Mouse (Mus musculus) intestine, embryonic 16.5 days (tissue): ENCODE measurements around the gene Lpcat1. TPM values are rescaled to one million over a fixed set of nuclear protein-coding genes. Genes with fewer than 3 reads are reported as not detected.

ENCODE experiments used
- ATAC-seq: fragments of 200-750 bp; cut with Nextera tagmentation; 2 replicates; pipeline ENCODE4 v1.8.0; 2017; ENCODE audit warnings: moderate TSS enrichment, moderate library complexity
- H3K27ac ChIP-seq: fragments of 300-500 bp; sonication (generic); 2 replicates; pipeline ENCODE4 v1.5.1; 2014; ENCODE audit warnings: mild to moderate bottlenecking, low read length
- H3K27me3 ChIP-seq: fragments of 300-500 bp; sonication (generic); replicated peaks from 2 replicates; pipeline ENCODE4 v1.6.1; 2014; ENCODE audit warnings: low read length, control low read depth, mixed read lengths; ENCODE audit not compliant: control insufficient read depth, insufficient read depth
- H3K36me3 ChIP-seq: fragments of 300-500 bp; sonication (generic); 2 replicates; pipeline ENCODE4 v1.6.1; 2014; ENCODE audit warnings: low read length, control low read depth; ENCODE audit not compliant: control insufficient read depth, insufficient read depth
- H3K4me1 ChIP-seq: fragments of 300-500 bp; sonication (generic); 2 replicates; pipeline ENCODE4 v1.6.1; 2014; ENCODE audit warnings: low read length, control low read depth, mixed read lengths; ENCODE audit not compliant: control insufficient read depth, insufficient read depth
- H3K4me2 ChIP-seq: fragments of 300-500 bp; sonication (generic); 2 replicates; pipeline ENCODE4 v1.6.1; 2014; ENCODE audit warnings: low read depth, low read length, control low read depth
- H3K4me3 ChIP-seq: fragments of 300-500 bp; sonication (generic); 2 replicates; pipeline ENCODE4 v1.5.1; 2014; ENCODE audit warnings: mild to moderate bottlenecking, low read length
- H3K9ac ChIP-seq: fragments of 300-500 bp; sonication (generic); 2 replicates; pipeline ENCODE4 v1.6.1; 2014; ENCODE audit warnings: low read depth, low read length
- H3K9me3 ChIP-seq: fragments of 300-500 bp; sonication (generic); 2 replicates; pipeline ENCODE4 v1.6.1; 2016; ENCODE audit warnings: low read length, control low read depth; ENCODE audit not compliant: control insufficient read depth
- WGBS: fragments of 180-500 bp; shearing (Covaris S2); extraction: QIAGEN DNeasy Blood & Tissue Kit; methylation state at CpG from one replicate; pipeline ENCODE4 v1.1.7; 2014; 5-methylcytosine and 5-hydroxymethylcytosine counted together
- polyA plus RNA-seq: library from polyadenylated mRNA; unstranded; fragments of >200 nt; fragmentation: Nextera tagmentation; extraction: Ambion mirVana; gene quantifications from 2 replicates; pipeline ENCODE4 v1.2.1, GENCODE M21; 2015

Gene Lpcat1
- polyA plus RNA-seq, 1 experiment from 2014 or later = 15.5 TPM

DNA sequence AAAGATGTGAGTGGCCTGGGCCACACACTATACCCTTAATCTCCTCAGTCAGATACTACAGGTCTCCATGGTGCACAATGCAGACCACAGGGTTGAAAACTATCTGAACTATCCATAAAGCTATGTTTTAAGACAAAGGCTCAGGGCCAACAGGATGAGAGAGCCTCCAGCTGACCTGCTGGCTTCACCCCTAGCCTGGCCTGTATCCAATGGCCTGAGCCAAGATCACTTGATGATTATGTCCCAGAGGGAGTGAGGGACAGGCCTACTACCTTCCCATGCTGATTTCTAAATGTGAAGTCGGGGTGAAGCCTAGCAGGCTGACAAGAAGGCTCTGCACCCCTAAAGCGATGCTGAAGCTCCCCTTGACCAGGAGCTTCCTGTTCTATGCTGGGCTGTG lies 21.9 kb upstream of the Lpcat1 start:
- Histone ChIP-seq H3K4me1 (no peaks in the 10 kb centered on the region), H3K9ac (no peak overlapping the region), H3K27ac (no peak overlapping the region), H3K36me3 (no peaks in the 10 kb centered on the region), H3K27me3 (no peaks in the 10 kb centered on the region), H3K9me3 (no peaks in the 10 kb centered on the region), H3K4me3 (no peak overlapping the region), H3K4me2 (no peak overlapping the region)
- WGBS = 73% methylated on average over 2 of the region's 2 CpGs
- no peak for ATAC-seq

DNA sequence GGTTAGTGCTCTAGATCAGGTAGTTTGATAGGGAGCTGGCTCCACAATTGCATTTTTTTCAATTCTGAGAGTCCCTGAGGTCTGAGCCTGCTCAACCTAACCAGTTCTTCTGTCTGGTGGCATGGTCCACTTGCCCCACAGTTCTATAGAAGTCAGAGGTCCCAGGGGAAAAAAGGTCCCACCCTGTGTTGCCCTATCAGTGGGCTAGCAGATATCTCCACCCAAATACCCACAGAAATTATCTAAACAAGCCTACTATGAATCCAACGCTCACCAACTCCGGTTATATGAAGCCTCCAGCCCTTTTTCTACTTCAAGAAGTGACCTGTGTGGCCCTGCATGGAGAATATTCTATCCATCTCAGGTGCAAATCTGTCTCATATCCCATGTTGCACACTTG lies 20.9 kb upstream of the Lpcat1 start:
- no peaks in the 10 kb centered on the region for H3K9me3 ChIP-seq
- H3K9ac ChIP-seq = no peak overlapping the region
- no peaks in the 10 kb centered on the region for H3K36me3 ChIP-seq
- no peaks in the 10 kb centered on the region for H3K4me1 ChIP-seq
- no peak overlapping the region for H3K4me3 ChIP-seq
- WGBS = 85% methylated on average over 2 of the region's 2 CpGs
- ATAC-seq = peak; percentile 41; the same call in 1 of the 2 replicates
- H3K4me2 ChIP-seq = no peak overlapping the region
- no peak overlapping the region for H3K27ac ChIP-seq
- H3K27me3 ChIP-seq = no peaks in the 10 kb centered on the region

DNA sequence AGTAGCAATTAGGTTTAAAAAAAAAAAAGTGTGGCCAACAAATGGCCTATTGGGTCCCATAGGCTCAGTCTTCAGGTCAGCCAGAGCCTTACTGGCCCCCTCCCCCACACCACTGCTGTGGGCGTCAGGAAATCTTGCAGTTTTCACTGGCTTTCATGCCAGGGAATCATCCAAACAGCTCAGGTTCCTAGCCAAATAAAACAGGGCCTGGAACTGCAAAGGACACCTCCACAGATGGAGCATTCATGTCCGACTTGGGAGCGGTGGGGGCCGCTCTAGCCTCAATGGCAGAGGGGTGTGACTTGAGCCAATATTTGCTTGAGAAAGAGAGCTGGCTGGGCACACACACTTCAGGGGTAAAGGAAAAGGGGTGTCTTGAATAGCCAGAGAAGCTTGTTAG lies 20.5 kb upstream of the Lpcat1 start:
- Histone ChIP-seq H3K27ac (no peak overlapping the region), H3K27me3 (no peaks in the 10 kb centered on the region), H3K9ac (no peak overlapping the region), H3K4me2 (no peak overlapping the region), H3K4me3 (no peak overlapping the region), H3K9me3 (no peaks in the 10 kb centered on the region), H3K36me3 (no peaks in the 10 kb centered on the region), H3K4me1 (no peaks in the 10 kb centered on the region)
- ATAC-seq = no peak
- WGBS = 43% methylated on average over 4 of the region's 4 CpGs

DNA sequence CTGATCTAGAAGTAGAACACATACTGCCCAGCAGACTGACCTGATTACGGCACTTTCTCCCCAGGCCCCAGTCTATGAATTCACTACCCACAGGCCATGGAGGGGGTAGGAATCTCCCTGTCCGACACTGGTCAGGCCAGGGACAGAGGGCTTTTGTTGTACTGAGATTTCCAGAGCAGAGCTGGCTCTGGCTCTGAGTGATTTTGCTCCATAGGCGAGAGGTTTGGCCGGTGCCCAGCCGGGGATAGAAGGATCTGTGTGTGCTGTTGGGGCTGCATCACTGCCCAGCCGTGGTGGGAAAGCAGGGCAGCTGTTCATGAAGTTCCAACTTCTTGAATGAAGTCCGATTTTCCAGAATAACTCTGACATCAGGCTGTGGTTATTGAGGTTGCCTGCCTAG lies 20.1 kb upstream of the Lpcat1 start:
- 0 out of 2 replicates have a peak, but pooled peaks have one; percentile 23 for ATAC-seq
- Histone ChIP-seq H3K27ac (no peak overlapping the region), H3K4me2 (no peak overlapping the region), H3K9me3 (no peaks in the 10 kb centered on the region), H3K27me3 (no peaks in the 10 kb centered on the region), H3K9ac (no peak overlapping the region), H3K36me3 (no peaks in the 10 kb centered on the region), H3K4me3 (no peak overlapping the region), H3K4me1 (no peaks in the 10 kb centered on the region)
- WGBS = 57% methylated on average over 7 of the region's 7 CpGs

DNA sequence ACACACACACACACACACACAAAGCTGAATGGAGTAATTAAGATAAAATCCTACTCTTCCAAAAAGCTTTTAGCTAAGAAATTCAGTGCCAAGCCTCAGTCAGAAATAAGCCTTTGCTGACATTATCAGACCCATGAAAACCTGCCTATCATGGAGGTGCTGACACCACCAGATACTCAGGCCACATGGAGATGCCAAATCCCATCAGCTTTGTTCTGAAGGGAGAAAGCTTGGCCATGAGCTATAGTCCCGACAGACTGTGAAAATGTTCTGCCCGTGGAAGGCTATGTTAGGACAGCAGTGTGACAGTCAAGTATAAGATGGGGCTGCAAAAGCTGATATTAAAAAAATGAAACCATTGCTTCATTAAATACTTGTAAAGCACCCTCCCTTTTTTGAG lies 19.5 kb upstream of the Lpcat1 start:
- Histone ChIP-seq H3K4me2 (no peak overlapping the region), H3K4me1 (no peaks in the 10 kb centered on the region), H3K27me3 (no peaks in the 10 kb centered on the region), H3K4me3 (no peak overlapping the region), H3K27ac (no peak overlapping the region), H3K9me3 (no peaks in the 10 kb centered on the region), H3K36me3 (no peaks in the 10 kb centered on the region), H3K9ac (no peak overlapping the region)
- no peak for ATAC-seq
- whole genome bisulfite sequencing = 72% methylated on average over 2 of the region's 2 CpGs

DNA sequence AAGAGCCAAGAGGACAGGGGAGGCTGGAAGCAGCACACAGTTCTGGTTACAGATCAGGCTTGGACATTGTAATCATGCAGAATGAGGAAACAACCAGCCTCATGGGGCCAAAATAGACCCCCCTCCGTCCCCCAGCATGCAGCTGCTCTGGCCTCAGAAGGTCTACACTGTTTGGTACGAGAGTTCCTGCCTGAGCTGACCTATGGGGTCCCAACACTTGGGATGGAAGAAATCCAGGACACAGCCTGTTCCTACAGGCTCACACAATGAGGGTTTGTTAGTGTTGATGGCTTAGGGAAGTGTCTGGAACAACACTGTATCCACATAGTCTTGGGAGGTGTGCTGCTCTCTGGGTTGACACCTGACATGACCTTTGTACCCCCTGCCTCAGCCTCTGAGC lies 18.8 kb upstream of the Lpcat1 start:
- WGBS = 61% methylated on average over 2 of the region's 2 CpGs
- Histone ChIP-seq H3K4me1 (no peaks in the 10 kb centered on the region), H3K4me3 (no peak overlapping the region), H3K27me3 (no peaks in the 10 kb centered on the region), H3K36me3 (no peaks in the 10 kb centered on the region), H3K4me2 (no peak overlapping the region), H3K9me3 (no peaks in the 10 kb centered on the region), H3K9ac (no peak overlapping the region), H3K27ac (no peak overlapping the region)
- ATAC-seq = no peak; the same call in 1 of the 2 replicates

DNA sequence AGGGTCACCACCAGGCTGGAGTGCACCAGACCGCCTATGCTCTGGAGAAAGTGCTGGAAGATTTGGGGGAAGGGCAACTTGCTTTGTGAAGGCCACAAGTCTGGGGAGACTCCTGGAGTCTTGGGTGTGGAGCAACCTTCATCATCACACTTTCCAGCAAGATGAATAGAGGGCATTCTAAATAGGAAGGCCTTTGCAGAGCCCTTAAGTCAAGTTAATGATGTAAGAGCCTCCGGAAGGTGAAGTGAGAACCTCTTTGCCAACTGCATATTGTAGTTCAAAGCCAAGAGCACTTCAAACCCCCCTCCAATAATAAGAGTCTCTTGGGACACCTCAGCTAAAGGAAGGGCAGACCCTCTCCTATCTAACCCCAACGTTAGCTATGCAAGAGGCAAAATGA lies 18.3 kb upstream of the Lpcat1 start:
- Histone ChIP-seq H3K9me3 (no peaks in the 10 kb centered on the region), H3K36me3 (no peaks in the 10 kb centered on the region), H3K4me3 (no peak overlapping the region), H3K9ac (no peak overlapping the region), H3K27me3 (no peaks in the 10 kb centered on the region), H3K4me1 (no peaks in the 10 kb centered on the region), H3K4me2 (no peak overlapping the region), H3K27ac (no peak overlapping the region)
- WGBS = 85% methylated on average over 3 of the region's 3 CpGs
- ATAC-seq = no peak

DNA sequence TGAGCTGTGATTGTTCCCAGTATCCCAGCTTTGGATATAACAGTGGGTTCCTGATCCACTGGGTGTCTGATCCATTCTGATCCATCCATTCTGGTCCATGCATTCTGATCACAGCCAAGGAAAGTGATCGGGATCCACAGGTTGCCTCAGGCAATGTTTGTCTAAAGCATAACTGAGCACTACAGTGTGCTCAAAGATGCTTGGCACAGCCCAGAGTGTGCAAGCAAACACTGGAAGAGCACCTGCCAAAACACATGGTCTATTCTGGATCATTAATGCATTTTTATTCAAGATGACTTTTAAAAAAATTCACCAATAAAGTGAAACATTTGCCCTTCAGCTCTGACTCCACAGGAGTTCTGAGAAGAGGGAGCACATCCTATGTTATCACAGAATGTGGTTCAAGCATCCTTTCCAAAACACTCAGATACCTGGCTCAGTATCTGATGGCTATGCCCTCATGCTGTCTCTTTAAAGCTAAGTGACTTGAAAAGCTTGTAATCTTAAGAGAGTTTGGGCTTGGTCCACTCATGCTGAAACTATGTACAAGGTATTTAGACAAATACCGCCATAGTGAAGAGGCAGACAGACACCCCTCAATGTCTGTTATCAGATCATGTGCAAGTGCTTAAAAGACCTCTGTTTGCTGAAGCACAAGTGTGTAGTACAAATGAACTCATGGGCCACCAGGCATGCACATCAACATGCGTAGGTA lies 13.3 kb upstream of the Lpcat1 start:
- H3K9ac ChIP-seq = no peak overlapping the region
- no peak overlapping the region for H3K4me2 ChIP-seq
- H3K36me3 ChIP-seq = no peaks in the 10 kb centered on the region
- H3K4me1 ChIP-seq = no peaks in the 10 kb centered on the region; the same call in 1 of the 2 replicates
- no peak overlapping the region for H3K27ac ChIP-seq
- no peaks in the 10 kb centered on the region for H3K9me3 ChIP-seq
- H3K27me3 ChIP-seq = no peaks in the 10 kb centered on the region
- no peak overlapping the region for H3K4me3 ChIP-seq
- WGBS = 82% methylated on average over 3 of the region's 3 CpGs
- ATAC-seq = no peak

DNA sequence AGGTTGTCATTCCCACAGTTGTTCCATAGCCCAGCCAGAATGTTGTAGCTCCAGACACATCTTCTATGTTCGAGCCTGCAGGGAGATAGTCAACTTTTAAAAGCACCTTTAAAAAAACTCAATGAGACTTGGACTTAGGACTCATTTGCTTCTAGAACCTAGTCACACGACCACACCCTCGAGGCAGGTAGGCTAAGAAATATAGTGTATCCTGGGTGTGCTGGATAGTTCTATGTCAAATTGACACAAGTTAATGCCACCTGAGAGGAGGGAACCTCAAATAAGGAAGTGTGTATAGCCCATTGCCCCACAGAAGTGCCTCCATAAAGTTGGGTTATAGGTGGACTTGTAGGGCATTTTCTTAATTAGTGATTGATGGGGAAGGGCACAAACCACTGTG lies 11.7 kb upstream of the Lpcat1 start:
- Histone ChIP-seq H3K4me2 (no peak overlapping the region), H3K36me3 (no peaks in the 10 kb centered on the region), H3K9ac (no peak overlapping the region), H3K4me1 (no peaks in the 10 kb centered on the region; the same call in 1 of the 2 replicates), H3K9me3 (no peaks in the 10 kb centered on the region), H3K27me3 (no peaks in the 10 kb centered on the region), H3K27ac (no peak overlapping the region), H3K4me3 (no peak overlapping the region)
- 58% methylated on average over 3 of the region's 3 CpGs for WGBS
- peak; percentile 90 for ATAC-seq

DNA sequence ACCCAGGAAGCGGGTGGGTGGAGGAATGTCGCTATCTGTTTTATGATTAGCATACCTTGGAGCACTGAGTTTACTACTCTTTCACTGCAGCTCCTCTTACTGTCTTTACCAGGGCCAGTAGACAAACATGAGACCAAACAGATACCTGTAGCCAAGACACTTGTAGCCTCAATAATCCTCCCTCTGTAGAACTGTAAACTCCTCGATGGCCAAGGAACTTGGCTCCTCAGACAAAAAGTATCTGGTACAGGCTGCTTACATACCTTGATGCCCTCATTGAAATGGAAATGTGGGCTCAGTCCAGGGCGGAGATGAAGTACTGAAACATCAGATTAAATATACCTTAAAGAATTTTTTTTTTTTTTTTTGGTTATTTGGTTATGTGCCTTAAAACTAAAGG lies 9.7 kb upstream of the Lpcat1 start:
- 84% methylated on average over 3 of the region's 4 CpGs for WGBS
- Histone ChIP-seq H3K27ac (no peak overlapping the region), H3K27me3 (no peaks in the 10 kb centered on the region), H3K36me3 (no peaks in the 10 kb centered on the region), H3K4me2 (no peak overlapping the region), H3K4me1 (no peaks in the 10 kb centered on the region; the same call in 1 of the 2 replicates), H3K9me3 (no peaks in the 10 kb centered on the region), H3K9ac (no peak overlapping the region), H3K4me3 (no peak overlapping the region)
- no peak for ATAC-seq
